Mouse (Mus musculus) ZHBTc4 (cell line): ENCODE results near the gene Mcts2.

ENCODE experiments used
- DNase-seq: peaks from one replicate; pipeline ENCODE4 v3.0.0-alpha.2; 2011; ENCODE audit warnings: low read depth, low spot score

The Mcts2 gene

DNA sequence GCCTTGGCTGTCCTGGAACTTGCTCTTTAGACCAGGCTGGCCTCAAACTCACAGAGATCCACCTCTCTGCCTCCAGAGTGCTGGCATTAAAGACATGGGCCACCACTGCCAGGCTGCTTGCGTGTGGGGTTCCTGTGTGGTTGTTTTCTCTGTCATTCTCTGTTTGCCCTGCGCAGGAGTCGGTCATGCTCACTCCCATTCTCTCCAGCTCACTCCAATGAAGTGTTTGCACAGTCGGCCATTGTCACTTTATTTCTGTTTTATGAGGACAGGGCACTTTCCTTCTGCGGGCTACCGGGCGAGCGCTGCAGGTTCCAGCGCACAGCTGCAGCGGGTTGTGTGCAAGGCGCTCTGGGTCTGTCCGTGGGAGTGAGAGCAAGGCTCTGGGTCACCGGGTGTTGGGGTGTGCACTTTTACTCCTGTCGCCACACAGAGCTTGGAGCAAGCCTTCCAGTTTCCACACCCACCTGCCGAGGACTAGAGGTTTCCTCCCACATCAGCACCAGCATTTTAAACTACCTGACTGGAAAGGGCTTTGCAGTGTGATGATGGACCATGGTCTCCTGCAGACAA, 38.4 kb downstream of the Mcts2 start:
- DNase-seq = peak; percentile 10

DNA sequence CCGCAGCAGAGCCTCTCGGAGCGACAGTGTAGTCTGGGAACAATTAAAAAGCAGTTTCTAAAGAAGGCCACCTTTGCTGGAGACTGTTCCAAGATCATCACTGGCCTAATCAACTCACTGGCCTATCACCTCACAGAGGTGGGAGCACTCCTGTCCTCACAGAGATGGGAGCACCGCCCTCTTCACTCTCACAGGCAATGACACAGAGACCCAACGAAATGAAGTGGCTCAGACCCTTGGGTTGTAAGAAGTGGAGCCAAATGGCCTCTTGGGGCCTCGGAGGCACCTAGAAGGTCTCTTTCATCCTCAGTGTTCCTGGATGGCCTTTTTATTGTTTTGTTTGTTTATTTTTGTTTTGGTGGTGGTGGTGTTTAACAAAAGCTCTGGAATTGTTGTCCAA, 39.4 kb downstream of the Mcts2 start:
- DNase-seq = peak; percentile 40

DNA sequence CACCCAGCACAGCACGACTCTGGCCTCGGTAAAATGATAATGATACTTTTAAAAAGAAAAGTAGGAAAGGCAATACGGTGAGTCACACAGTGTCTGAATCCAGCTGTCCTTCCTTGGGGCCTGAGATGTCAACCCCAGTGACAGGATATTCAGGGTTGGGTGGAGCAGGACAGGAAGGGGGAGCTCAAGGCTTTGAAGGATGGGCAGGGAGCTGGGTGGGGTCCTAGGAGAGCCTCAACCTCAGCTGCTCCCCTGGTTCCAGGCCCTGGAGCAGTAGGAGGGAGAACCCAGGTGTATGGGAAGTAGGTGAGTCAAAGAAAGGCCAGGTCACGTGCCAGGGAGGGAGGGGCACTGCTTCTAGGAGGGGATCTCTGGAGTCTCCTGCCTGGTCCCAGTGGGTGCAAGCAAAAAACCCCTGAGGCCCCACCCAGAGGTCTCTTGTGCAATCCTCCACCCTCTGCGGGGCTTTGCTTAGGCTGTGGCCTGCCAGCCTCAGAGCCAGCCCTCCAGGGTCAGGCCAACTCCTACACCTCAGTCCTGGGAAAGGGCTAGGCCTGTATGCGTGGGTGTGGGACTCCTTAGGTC, 40.0 kb downstream of the Mcts2 start:
- DNase-seq = peak; percentile 78

DNA sequence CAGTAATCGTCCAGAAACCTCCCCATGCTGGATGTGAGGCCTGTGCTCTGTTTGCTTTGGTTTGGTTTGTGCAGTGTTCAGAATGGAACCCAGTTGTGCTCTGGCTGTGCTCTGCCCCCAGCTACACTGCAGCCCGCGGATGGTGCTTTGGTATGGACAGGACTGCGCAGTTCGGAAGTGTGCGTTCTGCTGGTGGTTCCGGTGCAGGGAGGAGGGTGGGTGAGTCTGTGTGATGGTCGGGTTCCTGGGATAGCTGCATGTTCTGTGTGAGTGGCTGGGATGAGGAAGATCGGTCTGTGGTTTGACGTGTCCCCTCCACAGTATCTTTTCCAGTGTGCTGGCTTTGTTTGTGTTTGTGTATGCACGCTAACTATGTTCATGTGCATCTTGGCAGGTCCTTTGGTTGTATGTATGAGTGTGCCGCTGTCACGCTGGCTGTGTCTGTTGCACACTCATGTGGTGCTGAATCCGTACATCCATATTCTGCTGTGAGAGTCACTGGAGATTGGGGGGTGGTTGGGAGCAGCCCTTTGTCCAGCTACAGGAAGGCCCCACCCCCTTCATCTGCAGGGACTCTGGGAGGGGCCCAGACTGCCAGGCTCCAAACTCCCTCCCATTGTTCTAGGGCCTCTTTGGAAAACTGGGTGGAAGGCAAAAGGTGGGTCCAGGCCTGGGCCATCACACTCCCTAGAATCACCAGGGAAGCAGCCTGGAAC, 41.1 kb downstream of the Mcts2 start:
- DNase-seq = peak; percentile 65

DNA sequence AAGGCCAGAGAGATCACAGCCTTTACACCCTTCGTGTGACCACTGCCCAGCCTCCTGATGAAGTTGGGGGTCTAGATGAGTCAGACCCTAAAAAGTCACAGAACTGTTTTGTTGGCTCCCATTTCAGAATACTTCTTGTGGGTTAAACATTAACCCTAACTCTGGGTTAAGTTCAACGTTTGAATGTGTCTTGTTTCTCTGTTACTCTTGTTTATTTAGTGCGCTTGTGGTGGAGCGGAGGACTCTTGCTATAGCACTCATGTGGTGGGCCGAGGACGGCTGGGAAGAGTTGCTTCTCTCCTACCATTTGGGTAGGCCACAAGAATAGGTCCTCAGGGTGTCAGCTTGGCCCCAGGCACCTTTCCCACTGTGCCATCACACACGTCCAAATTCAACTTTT, 41.8 kb downstream of the Mcts2 start:
- no peak for DNase-seq

DNA sequence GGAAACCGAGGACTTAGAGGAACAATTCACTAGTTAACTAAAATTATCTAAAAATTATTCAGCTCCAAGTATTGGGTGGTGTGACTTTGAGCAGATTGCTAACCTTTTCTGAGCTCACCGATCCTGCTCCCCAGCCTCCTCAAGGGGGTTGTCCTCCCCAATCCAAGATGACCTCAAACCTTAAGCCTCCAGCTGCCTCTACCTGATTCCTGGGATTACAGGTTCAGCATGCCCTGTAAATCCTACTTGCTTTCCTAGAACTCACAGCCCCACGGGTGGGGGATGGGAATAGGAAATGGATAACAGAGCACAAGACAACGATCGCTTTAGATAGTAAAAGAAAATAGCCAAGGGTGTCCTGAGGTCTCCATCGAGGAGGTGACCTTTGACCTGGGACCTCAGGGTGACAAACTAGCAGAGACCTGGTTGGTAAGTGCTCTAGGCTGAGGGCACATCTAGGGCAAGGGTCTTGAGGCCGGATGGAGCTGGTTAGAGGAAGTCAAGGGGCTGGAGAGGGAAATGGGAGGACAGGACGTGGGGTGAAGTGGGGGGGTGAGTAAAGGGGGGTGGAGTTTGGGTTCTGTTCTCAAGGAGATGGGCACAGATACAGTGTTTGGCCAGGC, 42.3 kb downstream of the Mcts2 start:
- DNase-seq = peak; percentile 51

DNA sequence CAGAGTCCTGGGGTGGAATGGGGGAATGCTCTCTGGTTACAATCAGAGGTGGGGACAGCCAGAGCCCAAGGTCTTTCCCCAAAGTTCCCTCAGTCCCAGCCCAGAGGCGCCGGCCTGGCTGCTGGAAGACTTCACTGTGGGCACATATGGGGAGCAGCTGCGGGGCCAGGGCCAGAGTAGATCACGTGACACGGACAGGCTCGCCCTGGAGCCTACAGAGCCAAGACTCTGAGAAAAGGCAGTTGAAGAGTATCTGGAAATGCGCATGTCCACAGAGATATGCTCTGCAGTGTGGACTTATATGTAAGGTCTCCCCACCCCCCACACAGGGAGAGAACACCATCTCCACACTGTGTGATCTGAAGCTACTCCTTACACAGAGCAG, 42.8 kb downstream of the Mcts2 start:
- peak; percentile 23 for DNase-seq

DNA sequence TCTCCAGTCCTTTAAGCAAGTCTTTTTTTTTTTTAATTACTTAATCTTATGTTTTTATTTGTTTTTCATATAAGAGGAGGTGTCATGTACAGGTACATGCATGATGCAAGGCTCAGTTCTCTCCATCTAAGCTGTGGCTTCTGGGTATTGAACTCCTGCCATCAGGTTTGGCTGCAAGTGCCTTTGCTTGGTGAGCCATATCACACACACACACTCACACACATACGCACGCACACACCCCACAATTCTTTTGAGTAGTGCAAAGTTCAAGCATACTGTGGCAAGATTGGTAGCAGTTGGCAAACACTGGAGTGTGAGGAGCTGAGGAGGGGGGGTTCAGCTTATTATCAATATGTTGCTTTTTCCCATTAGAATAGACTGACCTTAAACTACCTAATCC, 46.4 kb downstream of the Mcts2 start:
- DNase-seq = no peak

DNA sequence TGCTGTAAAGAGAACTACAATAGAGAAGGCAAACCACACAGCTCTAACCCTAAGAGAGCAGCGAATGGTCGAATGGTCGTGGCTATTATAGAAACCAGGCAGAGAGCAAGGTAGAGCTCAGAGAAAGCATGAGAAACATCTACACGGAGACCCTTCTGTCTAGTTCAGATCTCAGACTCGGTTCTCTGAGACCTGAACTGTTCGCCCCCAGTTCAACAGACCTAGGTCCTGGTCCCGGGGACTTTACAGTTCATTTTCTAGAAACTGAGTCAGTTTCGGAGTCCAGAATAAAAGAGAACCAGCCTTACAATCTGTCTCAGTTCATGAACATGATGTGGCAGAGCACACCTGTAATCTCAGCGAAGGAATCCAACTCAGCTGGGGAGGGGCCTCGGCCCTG, 47.7 kb downstream of the Mcts2 start:
- no peak for DNase-seq

DNA sequence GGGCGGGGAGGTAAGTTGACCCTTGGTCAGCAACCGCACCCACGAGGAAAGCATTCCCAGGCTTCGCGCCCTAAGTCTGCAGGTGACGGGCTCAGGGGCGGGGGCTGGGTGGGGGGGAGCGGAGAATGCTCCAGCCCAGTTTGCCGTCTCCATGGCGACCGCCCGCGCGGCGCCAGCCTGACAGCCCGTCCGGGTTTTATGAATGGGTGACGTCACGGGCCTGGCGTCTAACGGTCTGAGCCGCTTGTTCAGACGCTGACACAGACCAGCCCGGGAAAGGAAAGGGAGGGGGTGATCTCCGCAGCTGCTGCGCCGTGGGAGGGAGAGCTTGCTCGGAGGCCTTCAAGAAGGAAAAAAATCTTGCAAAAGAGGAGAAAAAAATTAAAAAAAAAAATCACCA, 48.1 kb downstream of the Mcts2 start:
- peak; percentile 92 for DNase-seq

DNA sequence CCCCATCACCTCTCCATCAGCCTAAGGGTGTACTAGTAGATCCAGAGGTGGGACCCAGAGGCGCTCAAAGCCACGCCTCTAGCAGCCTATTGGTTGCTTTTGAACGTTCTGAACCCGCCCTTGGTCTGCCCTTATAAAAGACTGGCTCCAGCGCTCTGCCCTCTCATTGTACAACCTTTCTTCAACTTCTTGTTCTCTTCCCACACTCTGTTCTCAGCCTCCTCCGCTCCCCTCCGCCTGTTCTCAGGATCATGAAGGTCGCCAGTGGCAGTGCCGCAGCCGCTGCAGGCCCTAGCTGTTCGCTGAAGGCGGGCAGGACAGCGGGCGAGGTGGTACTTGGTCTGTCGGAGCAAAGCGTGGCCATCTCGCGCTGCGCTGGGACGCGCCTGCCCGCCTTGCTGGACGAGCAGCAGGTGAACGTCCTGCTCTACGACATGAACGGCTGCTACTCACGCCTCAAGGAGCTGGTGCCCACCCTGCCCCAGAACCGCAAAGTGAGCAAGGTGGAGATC, 49.3 kb downstream of the Mcts2 start, which contains the start of gene Id1:
Gene Id1, plus strand, starts transcription at position 162 of the 512 bp plus-strand sequence.
- peak; percentile 94 for DNase-seq

DNA sequence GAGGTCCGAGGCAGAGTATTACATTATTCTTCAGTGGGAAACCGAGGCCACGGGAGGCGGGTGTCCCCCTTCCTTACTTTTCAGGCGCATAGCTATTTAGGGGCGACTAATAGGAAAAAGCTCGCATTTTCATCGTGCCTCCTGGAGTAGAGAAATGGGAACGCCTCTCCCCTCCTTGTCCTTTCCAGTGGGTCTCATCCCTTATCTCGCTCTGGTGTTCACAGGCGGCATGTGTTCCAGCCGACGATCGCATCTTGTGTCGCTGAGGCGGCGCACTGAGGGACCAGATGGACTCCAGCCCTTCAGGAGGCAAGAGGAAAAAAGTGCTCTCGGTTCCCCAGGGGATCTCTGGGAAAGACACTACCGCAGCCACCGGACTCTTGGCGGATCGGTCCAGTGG, 49.9 kb downstream of the Mcts2 start:
- peak; percentile 39 for DNase-seq
